Comparison of ENCODE assay signal across 18 mouse cellular contexts in genomic region chr10:89435413-89435812, GRCm38 (mm10). TPM values are rescaled to one million over a fixed set of nuclear protein-coding genes. Genes with fewer than 3 reads are reported as not detected.
DNase-seq lines count a peak whose midpoint lies in the region; ATAC-seq lines count a peak whose summit lies in the region.
"Had no signal": no experiment of that assay in that cellular context is flagged by ENCODE, and none has a peak within 500 bp of the region (broad histone marks: within the 10 kb centered on the region; RNA-seq: fewer than 3 reads in every experiment).

No protein-coding gene starts in this region.

- 55% methylated on average over 12 of the region's 12 CpGs for WGBS in midbrain, embryonic 11.5 days
- 65% methylated on average over 12 of the region's 12 CpGs for WGBS in midbrain, embryonic 10.5 days
- WGBS in forebrain, embryonic 16.5 days: 29% methylated on average over 12 of the region's 12 CpGs
- WGBS in hindbrain, embryonic 16.5 days: 41% methylated on average over 12 of the region's 12 CpGs
- 40% methylated on average over 12 of the region's 12 CpGs for WGBS in neural tube, embryonic 14.5 days

- no peak overlapping the region; the same call in 1 of the 2 replicates for H3K4me2 ChIP-seq in midbrain, embryonic 11.5 days
- peak overlapping the region; percentile 42; the same call in 1 of the 2 replicates for H3K4me2 ChIP-seq in forebrain, embryonic 16.5 days (ENCODE audit: low read length)
- H3K4me2 ChIP-seq in hindbrain, embryonic 16.5 days (ENCODE audit: low read length): peak overlapping the region; percentile 40
- H3K4me2 ChIP-seq in neural tube, embryonic 14.5 days (ENCODE audit: low read depth, low read length): no peak overlapping the region; the same call in 1 of the 2 replicates
- H3K4me2 ChIP-seq: intestine, embryonic 15.5 days; kidney, embryonic 15.5 days had no signal

- no peak for DNase-seq in midbrain, embryonic 11.5 days (ENCODE audit: low spot score, missing footprints)
- no peak for DNase-seq in midbrain, embryonic 10.5 days (ENCODE audit: low spot score)
- DNase-seq in spleen, postnatal 14 days (ENCODE audit: low spot score in 2 of 2): no peak
- no peak for DNase-seq in spleen, postnatal 10 days (ENCODE audit: low spot score in 2 of 2)
- DNase-seq: adrenal gland, postnatal 10 days; cerebellum, adult 9-10 months; heart, adult 2 months; heart, postnatal 10 days; lung, adult 18-20 months; thymus, postnatal 14 days had no signal

- peaks cover 64% of the 10 kb centered on the region for H3K27me3 ChIP-seq in midbrain, embryonic 11.5 days (ENCODE audit: control insufficient read depth, insufficient read depth, low read length)
- H3K27me3 ChIP-seq in midbrain, embryonic 10.5 days (ENCODE audit: low read depth, poor library complexity, severe bottlenecking): peaks cover 93% of the 10 kb centered on the region
- no peaks in the 10 kb centered on the region for H3K27me3 ChIP-seq in forebrain, embryonic 16.5 days (replicated peaks; ENCODE audit: control insufficient read depth, insufficient read depth, low read length)
- peaks cover 14% of the 10 kb centered on the region for H3K27me3 ChIP-seq in hindbrain, embryonic 16.5 days (replicated peaks; ENCODE audit: control insufficient read depth, insufficient read depth, low read length)
- H3K27me3 ChIP-seq in neural tube, embryonic 14.5 days (ENCODE audit: control insufficient read depth, insufficient read depth, low read length): no peaks in the 10 kb centered on the region; the same call in 1 of the 2 replicates
- H3K27me3 ChIP-seq: intestine, embryonic 15.5 days; kidney, embryonic 15.5 days had no signal

- H3K4me3 ChIP-seq in midbrain, embryonic 11.5 days (ENCODE audit: low read depth, low read length): no peak overlapping the region
- H3K4me3 ChIP-seq in midbrain, embryonic 10.5 days: no peak overlapping the region
- H3K4me3 ChIP-seq in forebrain, embryonic 16.5 days (replicated peaks; ENCODE audit: low read length): no peak overlapping the region; the same call in 1 of the 2 replicates
- H3K4me3 ChIP-seq in hindbrain, embryonic 16.5 days (ENCODE audit: low read length): no peak overlapping the region
- no peak overlapping the region for H3K4me3 ChIP-seq in neural tube, embryonic 14.5 days (ENCODE audit: low read depth, low read length)
- H3K4me3 ChIP-seq: erythroblast, embryonic 14.5 days; heart, adult 2 months; intestine, embryonic 15.5 days; kidney, embryonic 15.5 days had no signal

- H3K36me3 ChIP-seq in midbrain, embryonic 11.5 days (ENCODE audit: control insufficient read depth, insufficient read depth, low read length): no peaks in the 10 kb centered on the region
- H3K36me3 ChIP-seq in midbrain, embryonic 10.5 days: peaks cover 19% of the 10 kb centered on the region
- no peaks in the 10 kb centered on the region for H3K36me3 ChIP-seq in forebrain, embryonic 16.5 days (ENCODE audit: control insufficient read depth, insufficient read depth)
- H3K36me3 ChIP-seq in hindbrain, embryonic 16.5 days (ENCODE audit: control insufficient read depth, insufficient read depth, low read length): no peaks in the 10 kb centered on the region
- H3K36me3 ChIP-seq in neural tube, embryonic 14.5 days (ENCODE audit: control insufficient read depth, insufficient read depth, low read length): no peaks in the 10 kb centered on the region
- H3K36me3 ChIP-seq: G1E had no signal

- peaks cover 12% of the 10 kb centered on the region for H3K4me1 ChIP-seq in midbrain, embryonic 11.5 days (ENCODE audit: control insufficient read depth, insufficient read depth, low read length)
- H3K4me1 ChIP-seq in midbrain, embryonic 10.5 days: peaks cover 35% of the 10 kb centered on the region
- H3K4me1 ChIP-seq in forebrain, embryonic 16.5 days (replicated peaks; ENCODE audit: control insufficient read depth, insufficient read depth, low read length): peaks cover 23% of the 10 kb centered on the region
- peaks cover 3% of the 10 kb centered on the region for H3K4me1 ChIP-seq in hindbrain, embryonic 16.5 days (ENCODE audit: control insufficient read depth, insufficient read depth, low read depth, low read length)
- peaks cover 3% of the 10 kb centered on the region; the same call in 1 of the 2 replicates for H3K4me1 ChIP-seq in neural tube, embryonic 14.5 days (ENCODE audit: control insufficient read depth, insufficient read depth, low read length)
- H3K4me1 ChIP-seq: intestine, embryonic 15.5 days; kidney, embryonic 15.5 days had no signal

- H3K27ac ChIP-seq in midbrain, embryonic 11.5 days (ENCODE audit: low read depth, low read length): no peak overlapping the region
- H3K27ac ChIP-seq in midbrain, embryonic 10.5 days (replicated peaks): no peak overlapping the region
- no peak overlapping the region for H3K27ac ChIP-seq in forebrain, embryonic 16.5 days (ENCODE audit: low read length)
- no peak overlapping the region for H3K27ac ChIP-seq in hindbrain, embryonic 16.5 days (ENCODE audit: low read depth, low read length)
- H3K27ac ChIP-seq in neural tube, embryonic 14.5 days (ENCODE audit: low read depth, low read length): no peak overlapping the region
- H3K27ac ChIP-seq: heart, adult 2 months; intestine, embryonic 15.5 days; kidney, embryonic 15.5 days; macrophage had no signal

- peak; percentile 43 for ATAC-seq in midbrain, embryonic 11.5 days (ENCODE audit: low FRiP score)
- 0 out of 2 replicates have a peak, but pooled peaks have one; percentile 9 for ATAC-seq in forebrain, embryonic 16.5 days
- ATAC-seq in hindbrain, embryonic 16.5 days: no peak
- ATAC-seq in neural tube, embryonic 14.5 days (ENCODE audit: low read depth): peak; percentile 50; the same call in 1 of the 2 replicates
- ATAC-seq: intestine, embryonic 15.5 days had no signal

- no peaks in the 10 kb centered on the region for H3K9me3 ChIP-seq in midbrain, embryonic 11.5 days (ENCODE audit: control insufficient read depth, low read length)
- H3K9me3 ChIP-seq in midbrain, embryonic 10.5 days (replicated peaks): no peaks in the 10 kb centered on the region
- no peaks in the 10 kb centered on the region for H3K9me3 ChIP-seq in forebrain, embryonic 16.5 days (ENCODE audit: control insufficient read depth, low read length)
- H3K9me3 ChIP-seq in hindbrain, embryonic 16.5 days (ENCODE audit: control insufficient read depth, low read length): no peaks in the 10 kb centered on the region
- H3K9me3 ChIP-seq in neural tube, embryonic 14.5 days (ENCODE audit: control insufficient read depth, low read length): no peaks in the 10 kb centered on the region
- H3K9me3 ChIP-seq: intestine, embryonic 15.5 days; kidney, embryonic 15.5 days had no signal

- H3K9ac ChIP-seq in midbrain, embryonic 11.5 days (ENCODE audit: low read length): no peak overlapping the region
- H3K9ac ChIP-seq in forebrain, embryonic 16.5 days (replicated peaks; ENCODE audit: low read depth, low read length): no peak overlapping the region
- no peak overlapping the region for H3K9ac ChIP-seq in hindbrain, embryonic 16.5 days (ENCODE audit: low read depth, low read length)
- no peak overlapping the region for H3K9ac ChIP-seq in neural tube, embryonic 14.5 days (replicated peaks; ENCODE audit: low read depth, low read length)
- H3K9ac ChIP-seq: intestine, embryonic 15.5 days; kidney, embryonic 15.5 days had no signal

RNA-seq across cellular contexts. Expression of gene Gas2l3, which starts 8.4 kb away (rescaled TPM):
- polyA plus RNA-seq in midbrain, embryonic 11.5 days (2014; fragmentation: Nextera tagmentation; extraction: Ambion mirVana): 8.9 and 10.4 TPM in 2 replicates
- polyA plus RNA-seq in midbrain, embryonic 10.5 days (2016; fragmentation: Nextera tagmentation; extraction: Ambion mirVana): 18.7 and 19.4 TPM in 2 replicates
- 10.2 and 12.0 TPM in 2 replicates for polyA plus RNA-seq in forebrain, embryonic 16.5 days (2015; fragmentation: Nextera tagmentation; extraction: Ambion mirVana)
- 5.4 and 6.2 TPM in 2 replicates for polyA plus RNA-seq in hindbrain, embryonic 16.5 days (2015; fragmentation: Nextera tagmentation; extraction: Ambion mirVana)
- polyA plus RNA-seq in neural tube, embryonic 14.5 days (2014; fragmentation: Nextera tagmentation; extraction: Ambion mirVana): 2.8 and 4.7 TPM in 2 replicates
- polyA plus RNA-seq: G1E had no signal

Comparison
In these comparisons a context has a peak if more than half of its experiments do, and no peak if none do; other contexts are left out.
1. H3K4me2 ChIP-seq: peak in forebrain, embryonic 16.5 days (single experiment) and hindbrain, embryonic 16.5 days (single experiment); none in midbrain, embryonic 11.5 days (single experiment) and neural tube, embryonic 14.5 days (single experiment).